Mouse (Mus musculus) C2C12 (cell line): Measurements from ENCODE around the gene Pou3f4. TPM values are rescaled to one million over a fixed set of nuclear protein-coding genes. Genes with fewer than 3 reads are reported as not detected.
"Not testable (repeated sequence)": the region's sequence is repeated elsewhere in the genome, so short reads cannot be mapped to it uniquely, and the experiment has no call there.

Experiments
- H3K27me3 ChIP-seq: one replicate; pipeline ENCODE4 v1.6.1; 2011; ENCODE audit not compliant: control insufficient read depth, insufficient read depth, insufficient read length
- H3K36me3 ChIP-seq: one replicate; pipeline ENCODE4 v1.6.1; 2011; ENCODE audit not compliant: control insufficient read depth, insufficient read depth
- H3K4me3 ChIP-seq: one replicate; pipeline ENCODE4 v1.5.1; 2011; ENCODE audit warnings: mild to moderate bottlenecking, control low read depth; ENCODE audit not compliant: poor library complexity, insufficient read depth, severe bottlenecking
- H3K79me2 ChIP-seq: one replicate; pipeline ENCODE4 v1.6.1; 2011; ENCODE audit not compliant: control insufficient read depth, insufficient read depth
- H3K79me3 ChIP-seq: one replicate; pipeline ENCODE4 v1.6.1; 2011; ENCODE audit warnings: low read depth, control low read depth
- H3ac ChIP-seq: one replicate; pipeline ENCODE3; 2011; ENCODE audit warnings: low read depth; ENCODE audit not compliant: control insufficient read depth, insufficient read length
- CEBPB ChIP-seq: IDR thresholded peaks from one replicate; pipeline ENCODE4 v1.6.1; 2011; ENCODE audit warnings: low read depth, mild to moderate bottlenecking, control low read depth, moderate library complexity
- CTCF ChIP-seq: IDR thresholded peaks from one replicate; pipeline ENCODE4 v1.5.1; 2011; ENCODE audit not compliant: control insufficient read depth, insufficient read depth, insufficient read length
- FOSL1 ChIP-seq: IDR thresholded peaks from one replicate; pipeline ENCODE4 v1.8.0; 2011; ENCODE audit warnings: mild to moderate bottlenecking, low read length; ENCODE audit not compliant: poor library complexity, insufficient read depth, severe bottlenecking
- MAX ChIP-seq: IDR thresholded peaks from one replicate; pipeline ENCODE4 v1.6.1; 2011; ENCODE audit warnings: mild to moderate bottlenecking, control low read depth
- MYOD1 ChIP-seq: IDR thresholded peaks from one replicate; pipeline ENCODE4 v1.6.1; 2011; ENCODE audit warnings: low read depth; ENCODE audit not compliant: control insufficient read depth, insufficient read length
- MYOG ChIP-seq: IDR thresholded peaks from one replicate; pipeline ENCODE4 v1.6.1; 2011; ENCODE audit not compliant: control insufficient read depth, insufficient read length; ENCODE audit errors: extremely low read depth
- USF1 ChIP-seq: IDR thresholded peaks from one replicate; pipeline ENCODE4 v1.6.1; 2011; ENCODE audit warnings: low read depth, mild to moderate bottlenecking, control low read depth, moderate library complexity
- long read RNA-seq, 2 experiments: library from polyadenylated mRNA; unstranded; transcript quantifications; one replicate each; pipeline ENCODE4 v2.0.0; 2019 to 2020
- polyA plus RNA-seq: library from polyadenylated mRNA; unstranded; fragments of >200 nt; fragmentation: generic; extraction: Trizol; gene quantifications from one replicate; pipeline ENCODE4 v1.2.1, GENCODE M21; 2012; ENCODE audit warnings: missing spikeins

Pou3f4 gene
- polyA plus RNA-seq = not detected
- long read RNA-seq, experiment 1 = 0 reads
- long read RNA-seq, experiment 2 = 0 reads

DNA sequence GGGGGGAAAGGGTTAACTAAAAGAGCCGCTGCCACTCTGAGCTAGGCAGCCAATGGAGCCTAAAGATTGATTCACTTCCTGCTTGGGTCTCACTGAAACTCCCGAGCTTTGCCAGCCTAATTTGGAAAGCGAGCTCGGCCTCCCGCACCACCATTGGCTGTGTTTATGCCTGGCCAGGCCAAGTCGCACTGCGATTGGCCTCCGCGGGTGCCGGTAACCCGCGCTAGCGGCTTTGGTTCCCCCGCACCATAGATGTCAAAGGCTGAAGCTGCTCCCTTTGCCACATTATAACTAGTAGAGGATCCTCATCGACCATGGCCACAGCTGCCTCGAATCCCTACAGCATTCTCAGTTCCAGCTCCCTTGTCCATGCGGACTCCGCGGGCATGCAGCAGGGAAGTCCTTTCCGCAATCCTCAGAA lies at the start of gene Pou3f4:
TSS of gene Pou3f4 (plus strand) at position 130 of the 421 bp plus-strand sequence.
- no peak for TF ChIP-seq MYOD1
- TF ChIP-seq CTCF = no peak
- TF ChIP-seq USF1 = no peak
- no peak for TF ChIP-seq MAX
- TF ChIP-seq CEBPB = no peak
- no peak for TF ChIP-seq FOSL1
- no peak for TF ChIP-seq MYOG
- no peak within 1 kb of the TSS for H3ac ChIP-seq
- no peaks in the 10 kb centered on the region for H3K27me3 ChIP-seq
- no peaks in the 10 kb centered on the region for H3K79me3 ChIP-seq
- H3K79me2 ChIP-seq = no peaks in the 10 kb centered on the region
- no peaks in the 10 kb centered on the region for H3K36me3 ChIP-seq
- H3K4me3 ChIP-seq = no peak within 1 kb of the TSS

DNA sequence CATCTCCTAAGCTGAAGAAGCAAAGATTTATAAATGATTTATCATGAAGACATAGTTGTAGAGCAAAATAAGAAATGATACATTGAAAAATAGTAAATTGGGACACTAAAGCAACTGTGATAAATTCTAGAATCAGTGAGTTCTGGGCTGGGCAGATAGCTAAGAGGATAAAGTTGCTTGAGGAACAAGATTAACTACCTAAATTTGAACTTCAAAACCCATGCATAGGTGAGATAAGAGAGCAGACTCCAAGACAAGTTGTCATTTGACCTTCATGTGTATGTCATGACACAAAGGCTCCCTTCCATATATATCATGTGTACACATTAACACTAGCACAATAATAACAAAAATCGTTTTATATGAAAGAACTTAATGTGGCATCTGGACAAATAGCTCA lies 48.1 kb upstream of the Pou3f4 start:
- TF ChIP-seq USF1 = no peak
- TF ChIP-seq MYOG = no peak
- no peak for TF ChIP-seq FOSL1
- no peak for TF ChIP-seq CTCF
- TF ChIP-seq MYOD1 = no peak
- TF ChIP-seq MAX = no peak
- no peak for TF ChIP-seq CEBPB
- H3K79me3 ChIP-seq = no peaks in the 10 kb centered on the region

GRCm38 (mm10) chrX:110774807-110775206 lies 39.3 kb upstream of the Pou3f4 start:
- not testable (repeated sequence) for H3K79me3 ChIP-seq, H3K4me3 ChIP-seq, H3K27me3 ChIP-seq, H3K79me2 ChIP-seq, H3K36me3 ChIP-seq, H3ac ChIP-seq

More for the DNA sequence above, 48.1 kb upstream of the Pou3f4 start:
- Histone ChIP-seq H3ac (no peak overlapping the region), H3K27me3 (no peaks in the 10 kb centered on the region), H3K36me3 (no peaks in the 10 kb centered on the region), H3K79me2 (no peaks in the 10 kb centered on the region), H3K4me3 (no peak overlapping the region)

- no peak overlapping the region for H3ac ChIP-seq
- H3K79me3 ChIP-seq = no peaks in the 10 kb centered on the region
- no peak for TF ChIP-seq MYOG
- TF ChIP-seq MYOD1 = no peak
- TF ChIP-seq CTCF = no peak
- no peak for TF ChIP-seq CEBPB
- no peak for TF ChIP-seq USF1
- TF ChIP-seq FOSL1 = no peak
- no peak for TF ChIP-seq MAX
- H3K4me3 ChIP-seq = no peak overlapping the region
- no peaks in the 10 kb centered on the region for H3K36me3 ChIP-seq
- H3K27me3 ChIP-seq = no peaks in the 10 kb centered on the region
- no peaks in the 10 kb centered on the region for H3K79me2 ChIP-seq
These were observed 11.6 kb upstream of the Pou3f4 start for GRCm38 (mm10) chrX:110802502-110802901.

- TF ChIP-seq FOSL1 (no peak), CEBPB (no peak), MYOG (no peak), MYOD1 (no peak), MAX (no peak), CTCF (no peak), USF1 (no peak)
- H3K36me3 ChIP-seq = no peaks in the 10 kb centered on the region
- no peaks in the 10 kb centered on the region for H3K79me2 ChIP-seq
- no peak overlapping the region for H3ac ChIP-seq
- no peaks in the 10 kb centered on the region for H3K27me3 ChIP-seq
- no peaks in the 10 kb centered on the region for H3K79me3 ChIP-seq
- H3K4me3 ChIP-seq = no peak overlapping the region
These were observed 4.0 kb upstream of the Pou3f4 start for GRCm38 (mm10) chrX:110810001-110810578.

- Histone ChIP-seq H3K27me3 (no peaks in the 10 kb centered on the region), H3K79me3 (no peaks in the 10 kb centered on the region), H3K36me3 (no peaks in the 10 kb centered on the region), H3ac (no peak overlapping the region), H3K4me3 (no peak overlapping the region), H3K79me2 (no peaks in the 10 kb centered on the region)
- TF ChIP-seq MAX (no peak), FOSL1 (no peak), CEBPB (no peak), CTCF (no peak), MYOG (no peak), MYOD1 (no peak), USF1 (no peak)
These were observed 3.1 kb upstream of the Pou3f4 start for GRCm38 (mm10) chrX:110810753-110811506.
